Mouse (Mus musculus): Measurements from ENCODE around the gene Txnrd1.

GRCm38 (mm10) chr10:82791713-82792112, 42.0 kb upstream of the Txnrd1 start:
- TF ChIP-seq CTCF (IDR thresholded peaks at IDR 0.05; ENCODE audit: borderline replicate concordance, insufficient read depth, low read depth, low read length) (no peak), POLR2A (IDR thresholded peaks at IDR 0.05; ENCODE audit: borderline replicate concordance, insufficient read depth, low read length) (no peak)

All from cerebellum, adult 2 months (tissue).